Mouse (Mus musculus): ENCODE results near the gene Synpo2l. TPM values are rescaled to one million over a fixed set of nuclear protein-coding genes. Genes with fewer than 3 reads are reported as not detected.

Gene Synpo2l
- polyA plus RNA-seq, 1 experiment = 0.07 TPM

GRCm38 (mm10) chr14:20610146-20610545 lies 58.0 kb downstream of the Synpo2l start:
- Histone ChIP-seq H3K4me1 (ENCODE audit: control insufficient read depth, insufficient read depth, insufficient read length) (no peaks in the 10 kb centered on the region), H3K27me3 (ENCODE audit: control insufficient read depth, insufficient read depth, low read length) (no peaks in the 10 kb centered on the region), H3K4me3 (ENCODE audit: extremely low read depth, insufficient read depth, insufficient read length) (no peak overlapping the region), H3K36me3 (ENCODE audit: control insufficient read depth, insufficient read depth, low read length) (no peaks in the 10 kb centered on the region), H3K27ac (ENCODE audit: insufficient read depth, low read length) (no peak overlapping the region)
- DNase-seq (ENCODE audit: low read depth in 1 of 2, low spot score in 2 of 2) = no peak
- WGBS = 94% methylated on average over 4 of the region's 4 CpGs
- TF ChIP-seq POLR2A (IDR thresholded peaks at IDR 0.05; ENCODE audit: low read depth, low read length) (no peak), CTCF (IDR thresholded peaks at IDR 0.05; ENCODE audit: extremely low read depth, insufficient read depth, insufficient read length, insufficient replicate concordance) (no peak)

DNA sequence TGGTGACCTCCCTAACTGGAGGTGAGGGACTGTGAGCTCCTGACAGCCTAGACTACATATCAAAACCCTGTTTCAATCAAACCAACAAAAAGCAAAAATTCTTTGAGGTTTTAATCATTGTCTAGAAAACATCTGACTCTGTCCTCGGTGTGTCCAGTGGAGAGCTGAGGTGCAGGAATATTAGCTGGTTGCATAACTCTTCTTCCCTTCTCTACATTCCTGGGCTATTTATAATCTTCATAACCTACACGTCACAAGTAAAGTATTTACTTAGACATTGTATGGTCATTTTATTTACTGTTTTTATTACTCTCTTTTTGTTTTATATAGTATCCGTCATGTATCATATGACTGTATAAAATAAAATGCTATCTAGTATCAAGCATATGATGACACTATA lies 58.6 kb downstream of the Synpo2l start:
- Histone ChIP-seq H3K36me3 (ENCODE audit: control insufficient read depth, insufficient read depth, low read length) (no peaks in the 10 kb centered on the region), H3K4me1 (ENCODE audit: control insufficient read depth, insufficient read depth, insufficient read length) (no peaks in the 10 kb centered on the region), H3K27me3 (ENCODE audit: control insufficient read depth, insufficient read depth, low read length) (no peaks in the 10 kb centered on the region), H3K27ac (ENCODE audit: insufficient read depth, low read length) (no peak overlapping the region), H3K4me3 (ENCODE audit: extremely low read depth, insufficient read depth, insufficient read length) (no peak overlapping the region)
- WGBS = 81% methylated on average over 3 of the region's 3 CpGs
- no peak for DNase-seq (ENCODE audit: low read depth in 1 of 2, low spot score in 2 of 2)
- TF ChIP-seq CTCF (IDR thresholded peaks at IDR 0.05; ENCODE audit: extremely low read depth, insufficient read depth, insufficient read length, insufficient replicate concordance) = no peak
- no peak for TF ChIP-seq POLR2A (IDR thresholded peaks at IDR 0.05; ENCODE audit: low read depth, low read length)

Other genes with a start within 250 kb of the Synpo2l start
- not detected in 2 replicates for gene Cfap70, start 216.1 kb downstream of the Synpo2l start, polyA plus RNA-seq (2012; rRNA removed)
- gene Anxa7, start 188.2 kb downstream of the Synpo2l start, polyA plus RNA-seq (2012; rRNA removed) = 36.5 and 44.8 TPM in 2 replicates
- 0.65 and 0.97 TPM in 2 replicates for gene Mss51, start 171.5 kb downstream of the Synpo2l start, polyA plus RNA-seq (2012; rRNA removed)
- gene Ppp3cb, start 121.8 kb downstream of the Synpo2l start, polyA plus RNA-seq (2012; rRNA removed) = 6.0 and 6.5 TPM in 2 replicates
- gene Usp54, start 27.3 kb downstream of the Synpo2l start, polyA plus RNA-seq (2012; rRNA removed) = 1.9 and 2.1 TPM in 2 replicates
- not detected in 2 replicates for gene Myoz1, start 11.8 kb downstream of the Synpo2l start, polyA plus RNA-seq (2012; rRNA removed)
- gene Sec24c, start 6.0 kb upstream of the Synpo2l start, polyA plus RNA-seq (2012; rRNA removed) = 181 and 239 TPM in 2 replicates
- 10.5 and 20.8 TPM in 2 replicates for gene Fut11, start 26.6 kb upstream of the Synpo2l start, polyA plus RNA-seq (2012; rRNA removed)
- gene Chchd1, start 34.7 kb upstream of the Synpo2l start, polyA plus RNA-seq (2012; rRNA removed) = 12.6 and 15.5 TPM in 2 replicates
- 177 and 225 TPM in 2 replicates for gene Zswim8, start 39.2 kb upstream of the Synpo2l start, polyA plus RNA-seq (2012; rRNA removed)
- 41.6 and 43.2 TPM in 2 replicates for gene Ndst2, start 66.2 kb upstream of the Synpo2l start, polyA plus RNA-seq (2012; rRNA removed)
- gene Camk2g, start 125.7 kb upstream of the Synpo2l start, polyA plus RNA-seq (2012; rRNA removed) = 15.7 and 15.8 TPM in 2 replicates
- 1.0 and 1.2 TPM in 2 replicates for gene Plau, start 168.3 kb upstream of the Synpo2l start, polyA plus RNA-seq (2012; rRNA removed)

All from spleen, adult 2 months (tissue).